Mouse (Mus musculus): ENCODE results near the gene Fnd3c2. TPM values are rescaled to one million over a fixed set of nuclear protein-coding genes. Genes with fewer than 3 reads are reported as not detected.
"Not testable (repeated sequence)": the region's sequence is repeated elsewhere in the genome, so short reads cannot be mapped to it uniquely, and the experiment has no call there.

The Fnd3c2 gene
- not detected in 2 replicates for polyA plus RNA-seq (2014; fragmentation: Nextera tagmentation; extraction: Ambion mirVana)

DNA sequence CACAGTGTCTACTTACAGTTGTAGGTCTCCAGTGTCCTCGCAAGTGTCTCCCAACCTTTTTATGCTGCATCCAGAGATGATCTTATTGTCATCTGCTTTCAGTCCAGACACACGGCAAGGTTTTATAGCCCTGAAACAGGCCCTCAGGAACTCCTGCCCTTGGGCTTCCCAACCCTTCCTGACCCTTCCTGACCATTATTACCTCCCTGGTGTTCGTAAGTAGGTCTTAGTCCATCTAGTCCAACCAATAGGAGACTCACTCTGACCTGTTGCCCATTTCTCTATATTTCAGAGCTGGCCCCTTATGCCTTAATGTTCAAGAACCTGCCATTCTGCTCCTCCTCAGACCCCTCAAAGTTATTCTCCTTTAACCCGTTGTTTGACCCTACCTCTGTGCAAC, at the start of gene Fnd3c2:
Gene Fnd3c2 (minus strand): TSS at position 101 of the 400 bp plus-strand sequence.
- no peak for ATAC-seq (ENCODE audit: insufficient read depth, low FRiP score, low TSS enrichment)
- H3K4me2 ChIP-seq (ENCODE audit: low read depth): no peak within 1 kb of the TSS
- 84% methylated on average over 4 of the region's 4 CpGs for WGBS

DNA sequence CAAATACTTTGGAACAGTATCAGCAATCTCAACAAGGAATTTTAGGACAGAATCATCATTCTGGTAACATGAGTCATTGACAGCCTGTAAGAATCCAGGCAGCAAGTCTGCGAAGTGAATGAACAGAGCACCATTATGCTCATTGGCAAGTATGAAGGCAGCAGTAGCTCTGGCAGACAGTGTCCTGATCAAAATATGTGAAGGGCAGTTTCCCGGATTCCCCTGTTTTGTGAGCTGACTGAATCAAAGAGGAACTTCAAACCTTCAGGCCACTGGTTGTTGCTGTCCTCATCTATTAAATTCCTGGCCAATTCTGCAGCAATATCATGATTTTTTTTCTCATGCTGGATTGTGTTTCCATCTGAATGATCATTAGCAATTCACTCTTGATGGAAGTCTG, 29.3 kb upstream of the Fnd3c2 start:
- DNase-seq (ENCODE audit: low spot score): no peak
- WGBS: 88% methylated on average over 2 of the region's 2 CpGs
- H3K4me3 ChIP-seq (ENCODE audit: low read depth, low read length): no peak overlapping the region
- H3K27me3 ChIP-seq (ENCODE audit: control insufficient read depth, insufficient read depth, low read length): no peaks in the 10 kb centered on the region
- no peak for ATAC-seq (ENCODE audit: insufficient read depth, low FRiP score, low TSS enrichment)
- no peaks in the 10 kb centered on the region for H3K9me3 ChIP-seq (ENCODE audit: control insufficient read depth, low read length)
- no peaks in the 10 kb centered on the region for H3K4me1 ChIP-seq (ENCODE audit: control insufficient read depth, insufficient read depth, low read length)
- H3K36me3 ChIP-seq (ENCODE audit: control insufficient read depth, insufficient read depth, low read length): no peaks in the 10 kb centered on the region
- H3K27ac ChIP-seq (ENCODE audit: low read depth, low read length): no peak overlapping the region
- H3K4me2 ChIP-seq (ENCODE audit: low read depth): no peak overlapping the region
- H3K9ac ChIP-seq (ENCODE audit: low read length): no peak overlapping the region

More for the DNA sequence above, at the start of gene Fnd3c2:
- no peak within 1 kb of the TSS for H3K9ac ChIP-seq (ENCODE audit: low read length)
- H3K4me1 ChIP-seq (ENCODE audit: control insufficient read depth, insufficient read depth, low read length): no peaks in the 10 kb centered on the region
- DNase-seq (ENCODE audit: low spot score): no peak
- H3K4me3 ChIP-seq (ENCODE audit: low read depth, low read length): no peak within 1 kb of the TSS
- H3K36me3 ChIP-seq (ENCODE audit: control insufficient read depth, insufficient read depth, low read length): no peaks in the 10 kb centered on the region
- no peak within 1 kb of the TSS for H3K27ac ChIP-seq (ENCODE audit: low read depth, low read length)
- no peaks in the 10 kb centered on the region for H3K9me3 ChIP-seq (ENCODE audit: control insufficient read depth, low read length)
- H3K27me3 ChIP-seq (ENCODE audit: control insufficient read depth, insufficient read depth, low read length): no peaks in the 10 kb centered on the region

DNA sequence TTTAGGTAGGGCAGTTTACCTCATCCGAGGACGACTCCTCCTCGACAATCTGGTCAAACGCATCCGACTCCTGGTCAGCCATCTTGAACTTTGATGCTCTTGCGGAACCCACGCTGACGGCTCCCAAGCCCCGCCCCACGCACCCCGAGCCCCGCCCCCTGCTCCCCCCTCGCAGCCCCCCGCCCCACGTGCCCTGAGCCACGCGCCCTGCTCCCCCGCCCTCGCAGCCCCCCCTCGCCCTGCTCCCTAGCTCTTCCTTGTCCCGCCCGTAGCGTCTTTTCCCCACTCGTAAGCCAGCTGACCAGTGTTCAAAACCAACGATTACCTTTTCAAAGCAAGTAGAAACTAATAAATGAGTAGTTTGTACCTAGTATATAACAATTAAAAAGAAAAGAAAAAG, 34.1 kb downstream of the Fnd3c2 start, which contains the start of gene Taf9b:
Gene Taf9b (minus strand): TSS at position 101 of the 400 bp plus-strand sequence.
- Histone ChIP-seq H3K9ac (ENCODE audit: low read length) (no peak within 1 kb of the TSS), H3K4me1 (ENCODE audit: control insufficient read depth, insufficient read depth, low read length) (no peaks in the 10 kb centered on the region), H3K27ac (ENCODE audit: low read depth, low read length) (no peak within 1 kb of the TSS), H3K9me3 (ENCODE audit: control insufficient read depth, low read length) (no peaks in the 10 kb centered on the region), H3K36me3 (ENCODE audit: control insufficient read depth, insufficient read depth, low read length) (no peaks in the 10 kb centered on the region), H3K4me3 (ENCODE audit: low read depth, low read length) (no peak within 1 kb of the TSS), H3K27me3 (ENCODE audit: control insufficient read depth, insufficient read depth, low read length) (no peaks in the 10 kb centered on the region), H3K4me2 (ENCODE audit: low read depth) (no peak within 1 kb of the TSS; the same call in 1 of the 2 replicates)
- no peak for DNase-seq (ENCODE audit: low spot score)
- ATAC-seq (ENCODE audit: insufficient read depth, low FRiP score, low TSS enrichment): no peak
- 85% methylated on average over 25 of the region's 25 CpGs for WGBS

DNA sequence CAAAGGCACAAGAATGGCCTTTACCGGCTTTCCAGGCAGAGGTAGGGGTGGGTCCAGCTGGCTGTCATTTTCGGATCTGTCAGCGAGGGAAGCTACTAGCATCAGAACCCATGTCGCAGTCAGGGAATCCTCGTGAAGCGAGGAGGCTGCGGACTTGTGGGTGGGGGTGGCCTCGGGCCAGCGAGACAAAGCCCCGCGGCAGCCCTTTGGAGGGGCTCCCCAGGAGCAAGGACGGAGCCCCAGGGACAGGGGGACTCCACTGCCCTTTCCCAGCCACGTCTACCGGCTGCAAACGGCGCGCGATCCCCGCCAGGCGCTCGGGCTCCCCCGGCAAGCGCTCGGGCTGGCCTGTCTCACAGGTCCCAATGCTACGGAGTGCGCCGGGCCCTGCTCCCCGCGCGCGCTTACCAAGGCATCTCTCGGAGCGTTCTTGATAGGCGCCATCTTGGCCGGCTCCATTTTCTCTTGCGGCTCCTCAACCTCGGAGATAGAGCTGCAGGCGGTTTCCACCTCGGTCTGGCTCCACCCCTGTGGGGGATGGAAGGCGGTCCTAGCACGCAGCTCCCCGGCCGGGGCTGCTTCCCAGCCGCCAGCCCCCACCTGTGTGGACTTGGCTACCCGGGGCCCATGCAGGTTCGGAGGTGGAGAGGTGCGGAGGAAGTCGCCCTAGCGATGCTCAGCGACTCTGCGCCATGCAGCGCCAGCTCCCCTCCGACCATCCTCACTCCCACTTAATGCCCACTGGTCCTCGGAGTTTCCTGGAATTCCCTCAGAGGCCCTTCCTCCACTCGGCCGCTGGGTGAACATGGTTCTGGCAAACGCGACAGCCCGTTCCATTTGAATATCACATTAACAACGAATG, 35.8 kb downstream of the Fnd3c2 start:
- H3K27me3 ChIP-seq (ENCODE audit: control insufficient read depth, insufficient read depth, low read length): no peaks in the 10 kb centered on the region
- H3K9ac ChIP-seq (ENCODE audit: low read length): peak overlapping the region; percentile 74
- WGBS: 22% methylated on average over 57 of the region's 60 CpGs
- H3K4me3 ChIP-seq (ENCODE audit: low read depth, low read length): peak overlapping the region; percentile 56
- H3K4me2 ChIP-seq (ENCODE audit: low read depth): peak overlapping the region; percentile 43
- no peaks in the 10 kb centered on the region for H3K4me1 ChIP-seq (ENCODE audit: control insufficient read depth, insufficient read depth, low read length)
- DNase-seq (ENCODE audit: low spot score) (peak; percentile 78), ATAC-seq (ENCODE audit: insufficient read depth, low FRiP score, low TSS enrichment) (peak; percentile 91)
- peak overlapping the region; percentile 39; the same call in 1 of the 2 replicates for H3K27ac ChIP-seq (ENCODE audit: low read depth, low read length)
- H3K9me3 ChIP-seq (ENCODE audit: control insufficient read depth, low read length): no peaks in the 10 kb centered on the region
- H3K36me3 ChIP-seq (ENCODE audit: control insufficient read depth, insufficient read depth, low read length): no peaks in the 10 kb centered on the region

DNA sequence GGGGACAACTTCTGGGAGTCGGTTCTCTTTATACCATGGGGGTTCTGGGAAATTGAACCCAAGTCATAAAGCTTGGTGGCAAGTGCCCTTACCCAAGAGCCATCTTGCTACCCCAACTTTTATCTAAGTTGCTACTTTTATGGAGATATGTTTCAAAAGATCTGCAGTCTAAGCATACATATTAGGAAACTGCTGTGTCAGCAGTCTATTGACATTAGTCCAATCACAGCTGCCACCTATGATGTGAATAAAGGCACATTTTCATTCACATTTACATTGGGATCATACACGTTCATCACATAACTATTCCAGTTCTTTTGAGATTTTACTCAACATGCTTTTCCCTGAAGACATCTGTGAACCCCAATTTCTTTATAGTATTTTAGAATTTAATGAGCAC, 46.1 kb downstream of the Fnd3c2 start:
- Histone ChIP-seq H3K4me3 (ENCODE audit: low read depth, low read length) (no peak overlapping the region), H3K4me1 (ENCODE audit: control insufficient read depth, insufficient read depth, low read length) (no peaks in the 10 kb centered on the region), H3K27ac (ENCODE audit: low read depth, low read length) (no peak overlapping the region), H3K36me3 (ENCODE audit: control insufficient read depth, insufficient read depth, low read length) (no peaks in the 10 kb centered on the region), H3K4me2 (ENCODE audit: low read depth) (no peak overlapping the region), H3K9me3 (ENCODE audit: control insufficient read depth, low read length) (no peaks in the 10 kb centered on the region), H3K27me3 (ENCODE audit: control insufficient read depth, insufficient read depth, low read length) (no peaks in the 10 kb centered on the region), H3K9ac (ENCODE audit: low read length) (no peak overlapping the region)
- DNase-seq (ENCODE audit: low spot score) (no peak), ATAC-seq (ENCODE audit: insufficient read depth, low FRiP score, low TSS enrichment) (no peak)
- WGBS: 89% methylated on average over 2 of the region's 2 CpGs

DNA sequence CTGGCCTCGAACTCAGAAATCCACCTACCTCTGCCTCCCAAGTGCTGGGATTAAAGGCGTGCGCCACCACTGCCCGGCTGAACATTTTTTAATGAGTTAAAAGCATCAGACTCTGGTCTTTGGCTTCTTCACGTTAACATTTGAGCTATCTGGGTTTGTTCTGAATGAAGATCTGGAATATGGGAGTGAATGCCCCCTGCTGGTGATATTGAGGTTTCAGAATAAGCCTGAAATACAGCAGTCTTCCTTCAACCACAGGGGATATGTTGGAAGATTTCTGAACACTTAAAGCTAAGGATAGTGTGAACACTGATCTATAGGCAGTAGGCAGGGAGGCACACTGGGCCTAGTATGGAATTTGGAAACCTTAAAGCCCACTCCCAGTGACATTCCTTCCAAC, 56.3 kb downstream of the Fnd3c2 start:
- H3K36me3 ChIP-seq (ENCODE audit: control insufficient read depth, insufficient read depth, low read length): peaks cover 4% of the 10 kb centered on the region
- no peak overlapping the region for H3K9ac ChIP-seq (ENCODE audit: low read length)
- no peaks in the 10 kb centered on the region for H3K9me3 ChIP-seq (ENCODE audit: control insufficient read depth, low read length)
- no peaks in the 10 kb centered on the region for H3K4me1 ChIP-seq (ENCODE audit: control insufficient read depth, insufficient read depth, low read length)
- ATAC-seq (ENCODE audit: insufficient read depth, low FRiP score, low TSS enrichment) (no peak), DNase-seq (ENCODE audit: low spot score) (no peak)
- H3K27ac ChIP-seq (ENCODE audit: low read depth, low read length): no peak overlapping the region
- 83% methylated on average over 5 of the region's 5 CpGs for WGBS
- no peak overlapping the region for H3K4me2 ChIP-seq (ENCODE audit: low read depth)
- H3K4me3 ChIP-seq (ENCODE audit: low read depth, low read length): no peak overlapping the region
- no peaks in the 10 kb centered on the region for H3K27me3 ChIP-seq (ENCODE audit: control insufficient read depth, insufficient read depth, low read length)

DNA sequence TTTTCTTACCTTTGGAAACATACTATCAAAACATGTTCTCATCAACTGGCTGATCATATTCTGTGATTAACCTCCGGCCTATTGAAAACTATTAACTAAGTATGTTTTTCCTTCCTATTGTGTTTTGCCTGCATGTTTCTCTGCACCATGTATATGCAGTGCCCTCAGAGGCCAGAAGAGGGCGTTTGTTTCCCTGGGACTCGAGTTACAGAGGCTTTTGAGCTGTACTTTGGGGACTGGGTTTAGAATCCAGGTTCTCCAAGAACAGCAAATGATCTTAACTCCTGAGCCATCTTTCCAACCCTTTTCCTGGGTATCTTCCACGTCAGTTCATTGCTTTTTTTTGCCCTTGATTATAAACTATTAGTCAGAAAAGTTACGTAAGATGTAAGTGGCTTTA, 57.9 kb downstream of the Fnd3c2 start:
- DNase-seq (ENCODE audit: low spot score): no peak
- no peaks in the 10 kb centered on the region for H3K27me3 ChIP-seq (ENCODE audit: control insufficient read depth, insufficient read depth, low read length)
- 75% methylated on average over 5 of the region's 5 CpGs for WGBS
- H3K4me2 ChIP-seq (ENCODE audit: low read depth): no peak overlapping the region
- no peak overlapping the region for H3K27ac ChIP-seq (ENCODE audit: low read depth, low read length)
- ATAC-seq (ENCODE audit: insufficient read depth, low FRiP score, low TSS enrichment): no peak
- peaks cover 4% of the 10 kb centered on the region for H3K36me3 ChIP-seq (ENCODE audit: control insufficient read depth, insufficient read depth, low read length)
- no peaks in the 10 kb centered on the region for H3K4me1 ChIP-seq (ENCODE audit: control insufficient read depth, insufficient read depth, low read length)
- H3K9ac ChIP-seq (ENCODE audit: low read length): no peak overlapping the region
- no peaks in the 10 kb centered on the region for H3K9me3 ChIP-seq (ENCODE audit: control insufficient read depth, low read length)
- no peak overlapping the region for H3K4me3 ChIP-seq (ENCODE audit: low read depth, low read length)

DNA sequence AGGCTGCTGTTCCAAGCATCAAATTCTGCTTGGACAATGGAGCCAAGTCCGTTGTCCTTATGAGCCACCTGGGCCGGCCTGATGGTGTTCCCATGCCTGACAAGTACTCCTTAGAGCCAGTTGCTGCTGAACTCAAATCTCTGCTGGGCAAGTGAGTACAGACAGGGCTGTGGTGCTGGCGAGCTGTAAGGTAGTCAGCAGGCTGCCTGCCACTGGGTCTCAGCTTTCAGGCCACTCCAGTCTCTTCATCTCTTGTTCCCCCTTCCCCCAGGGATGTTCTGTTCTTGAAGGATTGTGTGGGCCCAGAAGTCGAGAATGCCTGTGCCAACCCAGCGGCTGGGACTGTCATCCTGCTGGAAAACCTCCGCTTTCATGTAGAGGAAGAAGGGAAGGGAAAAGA, 60.8 kb downstream of the Fnd3c2 start:
- H3K9ac ChIP-seq (ENCODE audit: low read length); H3K27me3 ChIP-seq (ENCODE audit: control insufficient read depth, insufficient read depth, low read length); H3K4me3 ChIP-seq (ENCODE audit: low read depth, low read length); H3K4me1 ChIP-seq (ENCODE audit: control insufficient read depth, insufficient read depth, low read length); H3K27ac ChIP-seq (ENCODE audit: low read depth, low read length); H3K9me3 ChIP-seq (ENCODE audit: control insufficient read depth, low read length); H3K4me2 ChIP-seq (ENCODE audit: low read depth); ATAC-seq (ENCODE audit: insufficient read depth, low FRiP score, low TSS enrichment); H3K36me3 ChIP-seq (ENCODE audit: control insufficient read depth, insufficient read depth, low read length); DNase-seq (ENCODE audit: low spot score): not testable (repeated sequence)
- 85% methylated on average over 6 of the region's 6 CpGs for WGBS

DNA sequence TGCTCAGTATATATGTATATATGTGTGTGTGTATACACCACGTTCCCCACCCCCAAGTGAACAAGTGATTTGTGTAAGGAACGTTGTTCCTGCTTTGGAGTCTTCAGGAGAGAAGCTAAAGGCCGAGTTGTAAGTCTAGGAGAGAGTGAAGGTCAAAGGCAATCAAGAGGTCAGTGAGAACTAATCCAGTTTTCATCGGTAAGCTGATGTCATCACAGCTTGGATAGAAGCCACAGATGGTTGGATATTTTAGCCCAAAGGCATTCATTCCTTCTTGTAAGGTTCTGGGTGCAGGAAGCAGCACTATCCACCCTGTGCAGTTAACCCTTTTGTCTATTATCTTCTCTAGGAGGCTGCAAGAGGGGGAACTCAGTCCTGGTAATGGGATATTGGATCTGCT, 65.1 kb downstream of the Fnd3c2 start:
- H3K36me3 ChIP-seq (ENCODE audit: control insufficient read depth, insufficient read depth, low read length): no peaks in the 10 kb centered on the region
- 55% methylated on average over 4 of the region's 4 CpGs for WGBS
- H3K4me3 ChIP-seq (ENCODE audit: low read depth, low read length): no peak overlapping the region
- H3K27ac ChIP-seq (ENCODE audit: low read depth, low read length): no peak overlapping the region
- 0 out of 2 replicates have a peak, but pooled peaks cover 3% of the 10 kb centered on the region for H3K4me1 ChIP-seq (ENCODE audit: control insufficient read depth, insufficient read depth, low read length)
- H3K9me3 ChIP-seq (ENCODE audit: control insufficient read depth, low read length): no peaks in the 10 kb centered on the region
- peak overlapping the region; percentile 19; the same call in 1 of the 2 replicates for H3K4me2 ChIP-seq (ENCODE audit: low read depth)
- no peak for DNase-seq (ENCODE audit: low spot score)
- H3K27me3 ChIP-seq (ENCODE audit: control insufficient read depth, insufficient read depth, low read length): no peaks in the 10 kb centered on the region
- no peak for ATAC-seq (ENCODE audit: insufficient read depth, low FRiP score, low TSS enrichment)
- H3K9ac ChIP-seq (ENCODE audit: low read length): no peak overlapping the region

All from neural tube, embryonic 11.5 days (tissue).